ENCODE assay signal across 16 mouse cellular contexts in the genomic region with DNA sequence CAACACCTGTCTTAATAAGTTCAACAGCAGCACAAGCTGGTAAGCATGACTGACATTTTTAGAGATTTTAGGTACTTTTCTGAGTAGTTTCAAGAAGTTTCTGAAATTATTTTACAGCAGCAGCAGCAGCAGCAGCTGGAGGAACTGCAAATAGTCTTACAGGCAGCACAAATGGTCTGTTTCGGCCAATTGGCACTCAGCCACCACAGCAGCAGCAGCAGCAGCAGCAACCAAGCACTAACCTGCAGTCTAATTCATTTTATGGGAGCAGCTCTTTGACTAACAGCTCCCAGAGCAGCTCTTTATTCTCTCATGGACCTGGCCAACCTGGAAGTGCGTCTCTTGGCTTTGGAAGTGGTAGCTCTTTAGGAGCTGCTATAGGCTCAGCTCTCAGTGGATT. TPM values are rescaled to one million over a fixed set of nuclear protein-coding genes. Genes with fewer than 3 reads are reported as not detected.
DNase-seq lines count a peak whose midpoint lies in the region; ATAC-seq lines count a peak whose summit lies in the region.
"Had no signal": no experiment of that assay in that cellular context is flagged by ENCODE, and none has a peak within 500 bp of the region (broad histone marks: within the 10 kb centered on the region; RNA-seq: fewer than 3 reads in every experiment).

No protein-coding gene starts in this region.

- WGBS in kidney, embryonic 14.5 days, result 69% methylated on average over 2 of the region's 2 CpGs

- H3K9me3 ChIP-seq in kidney, embryonic 14.5 days (ENCODE audit: control insufficient read depth, low read length), result no peaks in the 10 kb centered on the region
- H3K9me3 ChIP-seq: hindbrain, embryonic 10.5 days; intestine, embryonic 15.5 days; limb, embryonic 15.5 days; midbrain, embryonic 12.5 days had no signal

- ATAC-seq in kidney, embryonic 14.5 days (ENCODE audit: low FRiP score, low TSS enrichment), result no peak
- no peak for ATAC-seq in megakaryocyte, adult 5-6 weeks (ENCODE audit: poor library complexity, severe bottlenecking)
- ATAC-seq: forebrain, embryonic 14.5 days; intestine, embryonic 15.5 days had no signal

- H3K9ac ChIP-seq in kidney, embryonic 14.5 days (ENCODE audit: low read depth, low read length), result no peak overlapping the region
- H3K9ac ChIP-seq: intestine, embryonic 15.5 days; limb, embryonic 15.5 days; midbrain, embryonic 12.5 days had no signal

- peak; percentile 9 to 14 for DNase-seq in cerebellum, postnatal 10 days
- no peak for DNase-seq in cerebellum, adult 8-10 months
- DNase-seq in kidney, adult 18-20 months, result peak; percentile 23
- DNase-seq in adrenal gland, postnatal 14 days, result peak; percentile 30
- peak; percentile 9 to 56 for DNase-seq in kidney, postnatal 36 days
- no peak for DNase-seq in spleen, postnatal 10 days (ENCODE audit: low spot score in 2 of 2)
- DNase-seq: layer of hippocampus, postnatal 36 days; right cerebral cortex, adult 18-20 months; thymus, adult 2 months had no signal

- H3K36me3 ChIP-seq in kidney, embryonic 14.5 days (ENCODE audit: control insufficient read depth, insufficient read depth, low read length), result peaks cover 61% of the 10 kb centered on the region

- no peak overlapping the region for H3K4me2 ChIP-seq in kidney, embryonic 14.5 days (replicated peaks; ENCODE audit: low read depth, low read length)
- H3K4me2 ChIP-seq: intestine, embryonic 15.5 days; limb, embryonic 15.5 days; midbrain, embryonic 12.5 days had no signal

- no peaks in the 10 kb centered on the region for H3K4me1 ChIP-seq in kidney, embryonic 14.5 days (ENCODE audit: control insufficient read depth, insufficient read depth, low read length)
- H3K4me1 ChIP-seq: hindbrain, embryonic 10.5 days; intestine, embryonic 15.5 days; midbrain, embryonic 12.5 days had no signal

- H3K27me3 ChIP-seq in kidney, embryonic 14.5 days (ENCODE audit: control insufficient read depth, insufficient read depth, low read length), result no peaks in the 10 kb centered on the region
- H3K27me3 ChIP-seq: intestine, embryonic 15.5 days; limb, embryonic 15.5 days; midbrain, embryonic 12.5 days had no signal

- H3K4me3 ChIP-seq in kidney, embryonic 14.5 days (ENCODE audit: low read length), result no peak overlapping the region
- H3K4me3 ChIP-seq: hindbrain, embryonic 10.5 days; intestine, embryonic 15.5 days; limb, embryonic 15.5 days; midbrain, embryonic 12.5 days had no signal

- H3K27ac ChIP-seq in kidney, embryonic 14.5 days (ENCODE audit: low read depth, low read length), result no peak overlapping the region
- H3K27ac ChIP-seq: hindbrain, embryonic 10.5 days; intestine, embryonic 15.5 days; limb, embryonic 15.5 days; midbrain, embryonic 12.5 days had no signal

RNA-seq across cellular contexts. Expression of a gene that starts 42.4 kb away (rescaled TPM):
- polyA plus RNA-seq in kidney, embryonic 14.5 days (2014; fragmentation: Nextera tagmentation; extraction: Ambion mirVana), result 41.9 and 57.3 TPM in 2 replicates
- 14.9 and 29.0 TPM in 2 replicates for total RNA-seq in adrenal gland, postnatal 14 days (2021)
- total RNA-seq in megakaryocyte, adult 5-6 weeks (2015), result 0.55 and 0.83 TPM in 2 replicates
- 0.77 and 1.2 TPM in 2 replicates for total RNA-seq in megakaryocyte, adult 5-6 weeks (2017)

RNA-seq across cellular contexts. Expression of a gene that starts 54.8 kb away (rescaled TPM):
- polyA plus RNA-seq in kidney, embryonic 14.5 days (2014; fragmentation: Nextera tagmentation; extraction: Ambion mirVana), result 62.8 and 71.9 TPM in 2 replicates
- 136 and 152 TPM in 2 replicates for total RNA-seq in adrenal gland, postnatal 14 days (2021)
- 152 and 162 TPM in 2 replicates for total RNA-seq in megakaryocyte, adult 5-6 weeks (2015)
- 119 and 124 TPM in 2 replicates for total RNA-seq in megakaryocyte, adult 5-6 weeks (2017)

Comparison
In these comparisons a context has a peak if more than half of its experiments do, and no peak if none do; other contexts are left out.
1. DNase-seq: peak in cerebellum, postnatal 10 days (2 of 2), kidney, adult 18-20 months (single experiment), adrenal gland, postnatal 14 days (single experiment) and kidney, postnatal 36 days (2 of 2); none in cerebellum, adult 8-10 months (single experiment) and spleen, postnatal 10 days (0 of 2).